Mouse (Mus musculus) embryo, embryonic 11.5 days (tissue): ENCODE data around the gene Olfr214.
A peak's percentile ranks its signal among the peaks of the same experiment; 100 is the strongest.
"Not testable (repeated sequence)": the region's sequence is repeated elsewhere in the genome, so short reads cannot be mapped to it uniquely, and the experiment has no call there.

Source experiments
- DNase-seq: peaks from one replicate; pipeline ENCODE4 v3.0.0-alpha.2; 2012; ENCODE audit warnings: low read depth, low spot score

The Olfr214 gene

DNA sequence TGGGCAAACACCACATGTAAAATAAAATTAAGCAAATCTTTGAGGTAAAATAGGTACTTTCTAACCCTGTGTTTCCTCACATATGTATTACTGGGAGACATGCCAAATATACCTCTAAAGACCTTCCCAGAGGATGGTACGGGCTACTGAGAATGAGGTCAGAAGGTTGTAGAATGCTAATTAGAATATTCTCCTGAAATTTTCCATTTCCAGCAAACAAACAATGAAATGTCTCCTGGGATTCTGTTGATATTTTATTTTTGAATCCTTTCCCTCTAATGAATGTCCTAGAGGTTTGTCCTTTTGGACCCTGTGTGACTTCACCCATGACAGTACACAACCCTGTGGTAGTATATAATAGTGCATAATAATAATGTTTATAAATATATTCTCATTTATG lies at the start of gene Olfr214:
TSS of gene Olfr214 (plus strand) at position 301 of the 400 bp plus-strand sequence.
- DNase-seq = no peak

DNA sequence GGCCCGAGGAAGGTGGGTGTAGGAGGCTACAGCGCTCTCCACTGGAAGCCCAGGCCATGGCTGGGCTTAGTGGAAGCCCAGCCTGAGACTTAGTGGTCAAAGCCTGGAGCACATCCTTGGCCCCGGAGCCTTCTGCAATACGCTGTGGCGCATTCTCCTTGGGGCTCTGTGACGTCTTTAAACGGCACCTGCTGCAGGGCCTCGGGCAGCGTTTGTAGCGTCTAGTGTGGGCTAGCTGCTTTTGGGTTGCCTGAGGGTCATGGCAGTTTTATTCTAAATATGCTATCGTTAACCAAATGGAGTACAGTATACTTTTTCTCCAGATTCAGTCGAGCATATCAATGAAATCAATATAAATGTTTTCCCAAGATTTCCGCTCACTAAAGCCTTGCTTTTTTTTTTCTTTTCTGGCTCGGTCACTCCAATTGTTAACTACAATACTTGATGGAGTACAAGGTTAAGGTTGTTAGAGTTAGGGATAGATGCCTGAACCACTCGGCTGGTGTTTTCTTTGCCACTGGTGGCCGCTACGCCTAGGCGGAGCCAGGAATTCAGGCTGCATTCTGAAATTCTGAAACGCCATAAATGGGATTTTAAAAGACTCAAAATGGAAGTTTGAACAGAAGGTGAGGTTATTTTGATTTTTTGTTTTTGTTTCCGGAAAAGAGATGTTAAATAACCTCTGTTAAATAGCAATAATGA lies 47.6 kb upstream of the Olfr214 start, which contains the start of gene Olfr212:
TSS of gene Olfr212 (plus strand) at position 215 of the 702 bp plus-strand sequence.
- DNase-seq = not testable (repeated sequence)

DNA sequence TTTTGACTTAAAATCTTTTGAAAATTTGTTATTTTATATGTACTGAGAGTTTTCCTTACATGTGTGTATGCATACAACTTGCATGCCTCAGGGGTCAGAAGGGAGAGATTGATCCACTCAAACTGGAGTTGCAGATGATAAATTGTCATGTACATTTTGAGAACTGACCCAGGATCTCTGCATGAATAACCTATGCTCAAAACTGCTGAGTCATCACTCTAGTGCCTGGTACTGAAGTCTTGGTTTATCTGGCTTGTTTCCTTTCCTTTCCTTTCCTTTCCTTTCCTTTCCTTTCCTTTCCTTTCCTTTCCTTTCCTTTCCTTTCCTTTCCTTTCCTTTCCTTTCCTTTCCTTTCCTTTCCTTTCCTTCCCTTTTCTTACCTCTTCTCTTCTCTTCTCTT lies 39.2 kb upstream of the Olfr214 start:
- DNase-seq = no peak

DNA sequence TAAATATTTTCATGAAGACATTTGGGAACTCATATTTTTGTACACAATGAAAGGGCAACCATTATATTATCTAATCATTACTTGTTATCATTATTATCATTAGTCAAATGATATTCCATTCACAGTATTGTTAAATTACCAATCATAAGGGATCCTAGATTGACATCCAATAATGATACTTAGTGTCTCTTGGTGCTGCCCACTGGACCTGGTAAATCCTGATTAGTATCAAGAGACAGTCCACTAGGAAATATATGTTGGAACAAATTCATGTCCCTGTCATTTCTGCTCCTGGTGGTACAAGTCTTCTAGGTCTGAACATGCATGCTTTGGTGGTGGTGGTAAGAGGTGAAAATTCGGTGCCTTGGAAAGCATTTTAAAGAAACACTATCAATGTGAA lies 15.9 kb upstream of the Olfr214 start, which contains the start of gene Olfr213:
TSS of gene Olfr213 (plus strand) at position 301 of the 400 bp plus-strand sequence.
- no peak for DNase-seq

DNA sequence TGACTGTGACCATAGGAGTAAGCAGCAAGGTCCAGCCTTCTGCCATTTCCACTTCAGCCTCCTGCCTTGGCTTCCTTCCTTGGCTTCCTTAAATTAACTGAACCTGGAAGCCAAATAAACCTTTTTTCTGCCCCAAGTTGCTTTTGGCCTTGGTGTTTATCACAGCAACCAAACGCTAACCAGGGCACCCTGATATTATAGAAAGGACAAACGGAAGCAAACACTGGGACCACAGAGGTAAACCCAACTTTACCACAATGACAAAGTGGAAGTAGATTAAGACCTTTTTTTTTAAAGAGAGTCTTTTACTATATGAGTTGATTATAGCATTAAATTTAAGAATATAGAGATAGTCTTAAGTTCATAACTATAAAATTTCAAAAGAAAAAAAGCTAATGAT lies 11.5 kb upstream of the Olfr214 start:
- DNase-seq = no peak

DNA sequence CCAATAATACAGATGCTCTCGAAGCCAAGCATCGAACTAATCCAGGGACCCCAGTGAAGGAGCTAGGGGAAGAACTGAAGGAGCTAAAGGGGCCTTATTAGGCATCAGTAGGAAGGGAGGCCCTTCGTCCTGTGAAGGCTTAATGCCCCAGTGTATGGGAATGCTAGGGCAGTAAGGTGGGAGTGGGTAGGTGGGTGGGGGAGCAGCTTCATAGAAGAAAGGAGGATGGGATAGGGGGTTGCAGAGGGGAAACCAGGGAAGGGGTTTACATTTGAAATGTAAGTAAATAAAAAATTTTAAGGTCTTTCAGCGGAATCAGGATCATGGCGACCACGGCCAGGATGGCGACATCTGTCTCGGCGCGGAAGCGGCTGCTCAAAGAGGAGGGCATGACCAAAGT lies 3.2 kb upstream of the Olfr214 start, which contains the start of gene Gm5580:
TSS of gene Gm5580 (plus strand) at position 301 of the 400 bp plus-strand sequence.
- not testable (repeated sequence) for DNase-seq

DNA sequence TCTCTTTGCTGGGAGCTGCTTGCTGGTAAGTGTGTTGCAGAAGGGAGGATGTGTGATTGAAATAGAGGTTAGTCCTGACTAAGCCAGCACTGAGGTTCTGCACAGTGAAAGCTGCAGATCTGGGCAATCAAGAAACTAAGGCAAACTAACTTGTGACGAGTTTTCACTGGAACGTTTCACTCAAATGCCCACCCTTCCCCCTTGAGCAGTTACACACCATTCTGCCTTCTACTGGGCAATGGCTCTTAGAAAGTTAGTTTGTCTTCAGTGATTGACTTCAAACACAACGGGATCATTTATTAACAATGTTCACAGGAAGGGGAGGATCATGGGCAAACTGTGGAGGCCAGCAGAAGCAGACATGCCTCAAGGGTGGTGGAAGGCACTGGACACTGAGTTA lies 917 bp downstream of the Olfr214 start:
- DNase-seq = no peak

DNA sequence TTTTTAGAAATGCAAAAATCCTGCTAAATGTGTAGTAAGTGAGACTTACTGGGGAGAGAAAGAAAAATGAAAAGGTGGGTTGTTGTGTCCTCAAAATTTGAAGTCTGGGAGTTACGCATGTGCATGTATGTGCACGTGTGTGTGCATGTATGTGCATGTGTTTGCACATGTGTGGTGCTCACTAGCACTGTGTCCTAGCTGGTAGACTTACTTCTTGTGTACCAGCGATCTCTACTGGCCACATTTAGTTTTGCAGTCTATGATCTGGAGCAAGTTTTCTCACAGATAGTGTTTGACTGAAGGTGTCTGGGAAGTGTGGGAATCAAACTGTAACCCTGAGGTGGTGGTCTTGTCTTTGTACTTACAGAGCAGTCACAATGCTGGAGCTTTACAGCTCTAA lies 15.8 kb downstream of the Olfr214 start:
- peak; percentile 22 for DNase-seq

DNA sequence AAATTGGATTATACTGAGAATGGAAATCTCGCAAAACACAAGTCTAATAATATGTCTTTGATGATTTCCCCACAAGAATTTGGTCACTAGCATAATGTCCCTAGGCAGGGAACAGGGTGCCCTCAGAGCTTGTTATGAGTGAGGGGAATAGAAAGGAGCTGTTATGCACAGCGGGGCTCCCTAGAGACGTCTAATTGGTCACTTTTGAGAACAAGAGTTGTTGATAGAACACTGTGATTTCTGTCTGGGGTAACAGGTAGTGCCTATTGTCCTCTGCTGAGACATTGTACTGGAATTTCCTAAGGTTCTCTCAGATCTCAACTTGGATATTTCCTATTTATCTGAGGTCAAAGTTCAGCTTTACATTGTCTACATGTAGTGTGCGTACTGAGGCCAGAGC lies 30.1 kb downstream of the Olfr214 start, which contains the start of gene Olfr215:
TSS of gene Olfr215 (minus strand) at position 101 of the 400 bp plus-strand sequence.
- no peak for DNase-seq

DNA sequence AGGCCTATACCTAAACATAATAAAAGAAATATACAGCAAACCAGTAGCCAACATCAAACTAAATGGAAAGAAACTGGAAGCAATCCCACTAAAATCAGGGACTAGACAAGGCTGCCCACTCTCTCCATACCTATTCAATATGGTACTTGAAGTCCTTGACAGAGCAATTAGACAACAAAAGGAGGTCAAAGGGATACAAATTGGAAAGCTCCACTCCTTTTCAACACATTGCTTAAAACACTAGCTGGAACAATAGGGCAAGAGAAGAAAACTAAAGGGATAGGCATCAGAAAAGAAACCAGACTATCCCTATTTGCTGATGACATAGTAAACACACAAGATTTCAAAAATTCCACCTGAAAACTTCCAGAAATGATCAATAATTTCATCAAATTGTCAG lies 46.9 kb downstream of the Olfr214 start:
- not testable (repeated sequence) for DNase-seq

DNA sequence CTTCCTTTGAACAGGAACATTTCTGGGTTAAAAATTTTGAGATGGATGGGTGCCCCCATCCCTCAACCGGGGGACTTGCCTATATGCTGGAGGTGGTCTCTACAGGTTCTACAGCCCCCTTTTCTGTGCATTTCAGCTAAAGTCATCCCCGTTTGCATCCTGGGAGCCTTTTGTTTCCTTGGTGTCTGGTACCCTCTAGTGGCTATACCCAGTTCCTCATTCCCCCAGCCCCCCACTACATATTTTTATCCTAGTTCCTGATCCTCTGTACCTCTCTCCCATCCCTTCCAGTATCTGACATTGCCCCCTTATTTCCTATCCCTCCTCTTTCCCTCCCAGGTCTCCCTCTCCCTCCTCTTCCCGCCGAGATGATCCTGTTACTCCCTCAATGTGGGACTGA lies 53.2 kb downstream of the Olfr214 start:
- no peak for DNase-seq
